Mouse (Mus musculus): ENCODE measurements around the gene Agl.

DNA sequence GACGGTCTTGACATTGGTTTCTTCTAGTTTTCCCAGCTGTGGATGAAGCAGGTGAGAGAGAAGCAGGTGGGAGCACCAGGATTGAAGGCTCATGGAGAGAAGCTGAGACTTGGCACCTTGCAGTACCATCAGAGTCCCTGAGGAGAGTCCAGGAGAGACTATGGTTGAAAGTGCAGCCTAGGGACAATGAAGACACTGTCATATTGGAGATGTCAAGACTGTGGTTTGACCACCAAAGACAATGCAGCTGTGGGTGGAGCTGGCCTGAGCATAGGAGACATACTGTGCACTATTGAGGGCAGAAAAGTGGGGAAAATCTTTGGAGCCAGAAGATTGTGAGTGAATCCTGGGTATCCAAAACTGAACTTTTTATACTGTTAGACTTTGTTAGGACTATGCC is 42.4 kb upstream of the Agl start:
- TF ChIP-seq CTCF (IDR thresholded peaks at IDR 0.05; ENCODE audit: low read depth) (no peak), EP300 (IDR thresholded peaks at IDR 0.05; ENCODE audit: low read depth) (no peak)

All from liver, embryonic 14.5 days (tissue).